8 mouse cellular contexts compared by ENCODE assay signal in genomic region chr19:46135297-46135696, GRCm38 (mm10). TPM values are rescaled to one million over a fixed set of nuclear protein-coding genes. Genes with fewer than 3 reads are reported as not detected.
DNase-seq lines count a peak whose midpoint lies in the region; ATAC-seq lines count a peak whose summit lies in the region.

No protein-coding gene starts in this region.

- H3K4me2 ChIP-seq in intestine, embryonic 16.5 days (ENCODE audit: low read depth, low read length) = peak overlapping the region; percentile 100

- H3K4me3 ChIP-seq in intestine, embryonic 16.5 days (ENCODE audit: low read length) = peak overlapping the region; percentile 62
- peak overlapping the region; percentile 74 for H3K4me3 ChIP-seq in midbrain, embryonic 10.5 days

- no peak overlapping the region for H3K9ac ChIP-seq in intestine, embryonic 16.5 days (ENCODE audit: low read depth, low read length)

- H3K36me3 ChIP-seq in intestine, embryonic 16.5 days (ENCODE audit: control insufficient read depth, insufficient read depth, low read length) = no peaks in the 10 kb centered on the region
- no peaks in the 10 kb centered on the region for H3K36me3 ChIP-seq in midbrain, embryonic 10.5 days

- 1% methylated on average over 12 of the region's 12 CpGs for WGBS in intestine, embryonic 16.5 days
- under 1% methylated on average over 12 of the region's 12 CpGs for WGBS in midbrain, embryonic 10.5 days

- intact Hi-C loops in left cerebral cortex, postnatal 25 days (cut with DNase I) = loop anchor here (2.0 kb wide), 2 partner anchors 120 to 174 kb away; no protein-coding TSS in a partner anchor

- H3K27me3 ChIP-seq in intestine, embryonic 16.5 days (replicated peaks; ENCODE audit: control insufficient read depth, insufficient read depth, low read length) = peaks cover 59% of the 10 kb centered on the region
- peaks cover 100% of the 10 kb centered on the region for H3K27me3 ChIP-seq in midbrain, embryonic 10.5 days (ENCODE audit: low read depth, poor library complexity, severe bottlenecking)

- peak; percentile 69 for ATAC-seq in intestine, embryonic 16.5 days

- DNase-seq in adrenal gland, adult 8-10 months = peak; percentile 74
- peak; percentile 87 for DNase-seq in embryo, embryonic 9.5 days (ENCODE audit: extremely low spot score)
- peak; percentile 81 to 91 for DNase-seq in gastrocnemius, postnatal 4 days (ENCODE audit: low spot score in 2 of 2)
- DNase-seq in left cerebral cortex, postnatal 25 days (ENCODE audit: low spot score in 2 of 2) = peak; percentile 92 to 93
- DNase-seq in midbrain, embryonic 10.5 days (ENCODE audit: low spot score) = peak; percentile 89
- DNase-seq in right cerebral cortex, postnatal 36 days (ENCODE audit: low spot score in 2 of 2) = peak; percentile 76 to 85
- peak; percentile 78 to 92 for DNase-seq in urinary bladder, postnatal 4 days (ENCODE audit: low spot score in 2 of 2)

- H3K27ac ChIP-seq in intestine, embryonic 16.5 days (ENCODE audit: low read length) = no peak overlapping the region
- no peak overlapping the region for H3K27ac ChIP-seq in midbrain, embryonic 10.5 days (replicated peaks)

- peaks cover 21% of the 10 kb centered on the region for H3K4me1 ChIP-seq in intestine, embryonic 16.5 days (ENCODE audit: control insufficient read depth, insufficient read depth, low read length)
- peaks cover 39% of the 10 kb centered on the region for H3K4me1 ChIP-seq in midbrain, embryonic 10.5 days

- H3K9me3 ChIP-seq in intestine, embryonic 16.5 days (ENCODE audit: control insufficient read depth, low read length) = no peaks in the 10 kb centered on the region
- no peaks in the 10 kb centered on the region for H3K9me3 ChIP-seq in midbrain, embryonic 10.5 days (replicated peaks)

RNA-seq across cellular contexts. Expression of gene Elovl3, which starts 3.6 kb away (rescaled TPM):
- 10 to 100 TPM in 2 of 4 experiments, under 1 TPM in 2; 0.28 to 43.1 (median 15.1) TPM for total RNA-seq in adrenal gland, adult 8-10 months (2022)
- total RNA-seq in gastrocnemius, postnatal 4 days (2021) = not detected
- not detected in 2 replicates for polyA plus RNA-seq in intestine, embryonic 16.5 days (2015; fragmentation: Nextera tagmentation; extraction: Ambion mirVana)
- not detected for total RNA-seq in left cerebral cortex, postnatal 25 days (2021)
- polyA plus RNA-seq in midbrain, embryonic 10.5 days (2016; fragmentation: Nextera tagmentation; extraction: Ambion mirVana) = not detected in 2 replicates

RNA-seq across cellular contexts. Expression of gene Pitx3, which starts 12.8 kb away (rescaled TPM):
- under 1 TPM in 2 of 4 experiments, not detected in 2; 0.17 to 0.35 TPM for total RNA-seq in adrenal gland, adult 8-10 months (2022)
- total RNA-seq in gastrocnemius, postnatal 4 days (2021) = 10 to 100 TPM; 32.2 to 36.1 TPM
- polyA plus RNA-seq in intestine, embryonic 16.5 days (2015; fragmentation: Nextera tagmentation; extraction: Ambion mirVana) = not detected in 2 replicates
- total RNA-seq in left cerebral cortex, postnatal 25 days (2021) = not detected
- 0.17 and 0.43 TPM in 2 replicates for polyA plus RNA-seq in midbrain, embryonic 10.5 days (2016; fragmentation: Nextera tagmentation; extraction: Ambion mirVana)

RNA-seq across cellular contexts. Expression of gene Gbf1, which starts 17.0 kb away (rescaled TPM):
- total RNA-seq in adrenal gland, adult 8-10 months (2022) = 100 to 1,000 TPM in 1 of 4 experiments, 10 to 100 TPM in 3; 81.0 to 101 (median 85.3) TPM
- total RNA-seq in gastrocnemius, postnatal 4 days (2021) = 10 to 100 TPM; 76.4 to 86.9 TPM
- 33.6 and 36.6 TPM in 2 replicates for polyA plus RNA-seq in intestine, embryonic 16.5 days (2015; fragmentation: Nextera tagmentation; extraction: Ambion mirVana)
- total RNA-seq in left cerebral cortex, postnatal 25 days (2021) = 10 to 100 TPM; 87.4 to 98.2 TPM
- polyA plus RNA-seq in midbrain, embryonic 10.5 days (2016; fragmentation: Nextera tagmentation; extraction: Ambion mirVana) = 43.8 and 48.8 TPM in 2 replicates

RNA-seq across cellular contexts. Expression of gene Nolc1, which starts 59.6 kb away (rescaled TPM):
- 10 to 100 TPM; 43.3 to 47.8 (median 45.5) TPM for total RNA-seq in adrenal gland, adult 8-10 months (2022)
- total RNA-seq in gastrocnemius, postnatal 4 days (2021) = 10 to 100 TPM; 31.6 to 34.3 TPM
- polyA plus RNA-seq in intestine, embryonic 16.5 days (2015; fragmentation: Nextera tagmentation; extraction: Ambion mirVana) = 77.2 and 88.8 TPM in 2 replicates
- 10 to 100 TPM; 40.1 to 41.8 TPM for total RNA-seq in left cerebral cortex, postnatal 25 days (2021)
- 128 and 141 TPM in 2 replicates for polyA plus RNA-seq in midbrain, embryonic 10.5 days (2016; fragmentation: Nextera tagmentation; extraction: Ambion mirVana)

Comparison
In these comparisons a context has a peak if more than half of its experiments do, and no peak if none do; other contexts are left out.
1. RNA of gene Pitx3, which starts 12.8 kb away (total RNA-seq): 32.2 to 36.1 TPM in gastrocnemius, postnatal 4 days; not detected in left cerebral cortex, postnatal 25 days and 0.17 to 0.35 TPM in adrenal gland, adult 8-10 months; every median in the first group is over 10 times any median in the second.
2. Peak in every context shown above with its lines, with median percentiles within 50 percentile points of each other: DNase-seq.